Mouse (Mus musculus): ENCODE results near the gene Olfr543.

GRCm38 (mm10) chr7:102508666-102509065 lies 27.2 kb upstream of the Olfr543 start:
- TF ChIP-seq CTCF (IDR thresholded peaks at IDR 0.05; ENCODE audit: control insufficient read depth, insufficient read depth, insufficient replicate concordance, low read depth, low read length): no peak
- no peak for TF ChIP-seq POLR2A (IDR thresholded peaks at IDR 0.05; ENCODE audit: control insufficient read depth, low read depth, low read length)

Data from testis, adult 2 months (tissue).